Mouse (Mus musculus): ENCODE data around the gene 4930402H24Rik. TPM values are rescaled to one million over a fixed set of nuclear protein-coding genes. Genes with fewer than 3 reads are reported as not detected.

4930402H24Rik gene
- polyA plus RNA-seq, 1 experiment from 2014 or later, result 15.6 TPM

DNA sequence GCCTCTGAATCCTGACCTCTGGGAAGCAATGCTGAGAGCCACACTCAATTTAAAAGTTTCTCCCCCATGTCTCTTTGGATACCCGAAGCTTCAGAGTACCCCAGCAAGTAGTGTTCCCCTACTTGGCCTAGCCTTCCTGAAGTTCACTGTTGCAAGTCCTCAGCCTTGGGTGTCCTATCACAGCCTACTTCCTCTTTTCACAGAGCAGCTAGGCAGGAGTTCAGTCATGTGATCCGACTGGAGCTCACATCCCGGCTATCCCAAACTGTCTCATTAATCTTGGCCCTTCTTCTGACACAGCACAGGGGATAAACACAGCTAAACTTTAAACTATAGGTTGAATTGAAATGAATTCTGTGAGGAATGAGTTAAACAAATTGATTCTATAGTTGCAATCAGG is 121.3 kb downstream of the 4930402H24Rik start:
- Histone ChIP-seq H3K27me3 (replicated peaks; ENCODE audit: insufficient read depth, low read length) (no peaks in the 10 kb centered on the region), H3K9me3 (ENCODE audit: low read length) (no peaks in the 10 kb centered on the region), H3K4me3 (ENCODE audit: low read depth, low read length) (no peak overlapping the region), H3K36me3 (ENCODE audit: insufficient read depth, low read length) (peaks cover 18% of the 10 kb centered on the region; the same call in 1 of the 2 replicates), H3K9ac (replicated peaks; ENCODE audit: low read depth) (no peak overlapping the region), H3K4me2 (replicated peaks; ENCODE audit: low read depth, low read length) (no peak overlapping the region), H3K4me1 (ENCODE audit: insufficient read depth, low read depth, low read length) (no peaks in the 10 kb centered on the region), H3K27ac (ENCODE audit: low read length) (no peak overlapping the region)
- 58% methylated on average over 3 of the region's 3 CpGs for WGBS
- TF ChIP-seq EP300 (IDR thresholded peaks at IDR 0.05) (no peak), CTCF (IDR thresholded peaks at IDR 0.05) (no peak)
- DNase-seq (ENCODE audit: low spot score), result peak; percentile 14
- no peak for ATAC-seq

DNA sequence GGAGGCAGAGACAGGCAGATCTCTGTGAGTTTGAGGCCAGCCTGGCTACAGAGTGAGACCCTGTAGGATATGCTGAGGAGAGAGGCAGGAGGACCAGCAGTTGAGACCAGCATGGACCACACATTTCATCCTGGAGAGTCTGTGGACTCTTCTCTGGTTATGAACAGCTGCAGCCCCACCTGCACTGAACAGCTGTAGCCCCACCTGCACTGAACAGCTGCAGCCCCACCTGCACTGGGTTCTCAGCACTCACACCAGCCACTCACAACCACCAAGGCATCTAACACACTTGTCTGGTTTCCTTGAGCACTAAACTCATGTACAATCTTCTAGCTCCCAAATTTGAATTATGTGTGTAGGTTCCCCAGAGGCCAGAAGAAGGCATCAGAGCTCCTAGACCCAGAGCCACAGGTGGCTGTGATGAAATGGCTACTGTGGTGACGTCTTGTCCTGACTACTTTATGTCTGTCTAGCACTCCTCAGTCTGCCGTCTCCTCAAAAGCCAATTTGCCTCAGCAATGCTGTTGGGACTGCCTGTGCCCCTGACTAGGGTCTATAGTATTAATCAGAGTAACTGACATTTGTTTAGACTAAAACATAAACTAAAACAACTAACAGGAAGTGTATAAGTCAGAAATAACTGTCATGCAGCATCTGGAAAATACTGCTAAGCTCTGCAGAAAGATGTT is 125.4 kb downstream of the 4930402H24Rik start:
- no peak for ATAC-seq
- no peak overlapping the region for H3K9ac ChIP-seq (replicated peaks; ENCODE audit: low read depth)
- no peak overlapping the region for H3K4me3 ChIP-seq (ENCODE audit: low read depth, low read length)
- 36% methylated on average over 2 of the region's 2 CpGs for WGBS
- no peak for DNase-seq (ENCODE audit: low spot score)
- H3K27ac ChIP-seq (ENCODE audit: low read length), result no peak overlapping the region
- no peaks in the 10 kb centered on the region for H3K9me3 ChIP-seq (ENCODE audit: low read length)
- TF ChIP-seq EP300 (IDR thresholded peaks at IDR 0.05) (no peak), CTCF (IDR thresholded peaks at IDR 0.05) (no peak)
- H3K4me1 ChIP-seq (ENCODE audit: insufficient read depth, low read depth, low read length), result no peaks in the 10 kb centered on the region
- H3K27me3 ChIP-seq (replicated peaks; ENCODE audit: insufficient read depth, low read length), result no peaks in the 10 kb centered on the region
- no peak overlapping the region for H3K4me2 ChIP-seq (replicated peaks; ENCODE audit: low read depth, low read length)
- H3K36me3 ChIP-seq (ENCODE audit: insufficient read depth, low read length), result peaks cover 29% of the 10 kb centered on the region; the same call in 1 of the 2 replicates

- Histone ChIP-seq H3K4me2 (replicated peaks; ENCODE audit: low read depth, low read length) (no peak overlapping the region), H3K27me3 (replicated peaks; ENCODE audit: insufficient read depth, low read length) (no peaks in the 10 kb centered on the region), H3K27ac (ENCODE audit: low read length) (no peak overlapping the region), H3K4me1 (ENCODE audit: insufficient read depth, low read depth, low read length) (no peaks in the 10 kb centered on the region), H3K4me3 (ENCODE audit: low read depth, low read length) (no peak overlapping the region), H3K9ac (replicated peaks; ENCODE audit: low read depth) (no peak overlapping the region), H3K36me3 (ENCODE audit: insufficient read depth, low read length) (peaks cover 37% of the 10 kb centered on the region; the same call in 1 of the 2 replicates), H3K9me3 (ENCODE audit: low read length) (no peaks in the 10 kb centered on the region)
- 54% methylated on average over 1 of the region's 1 CpGs for WGBS
- no peak for TF ChIP-seq EP300 (IDR thresholded peaks at IDR 0.05)
- TF ChIP-seq CTCF (IDR thresholded peaks at IDR 0.05), result no peak
- no peak for ATAC-seq
- DNase-seq (ENCODE audit: low spot score), result no peak
Observed at GRCm38 (mm10) chr2:130779935-130780334, 126.3 kb downstream of the 4930402H24Rik start.

- H3K9me3 ChIP-seq (ENCODE audit: low read length), result no peaks in the 10 kb centered on the region
- no peak overlapping the region for H3K4me3 ChIP-seq (ENCODE audit: low read depth, low read length)
- DNase-seq (ENCODE audit: low spot score) (no peak), ATAC-seq (no peak)
- peaks cover 36% of the 10 kb centered on the region; the same call in 1 of the 2 replicates for H3K36me3 ChIP-seq (ENCODE audit: insufficient read depth, low read length)
- H3K9ac ChIP-seq (replicated peaks; ENCODE audit: low read depth), result no peak overlapping the region
- H3K27me3 ChIP-seq (replicated peaks; ENCODE audit: insufficient read depth, low read length), result no peaks in the 10 kb centered on the region
- no peak overlapping the region for H3K4me2 ChIP-seq (replicated peaks; ENCODE audit: low read depth, low read length)
- 58% methylated on average over 7 of the region's 7 CpGs for WGBS
- H3K27ac ChIP-seq (ENCODE audit: low read length), result no peak overlapping the region
- no peaks in the 10 kb centered on the region for H3K4me1 ChIP-seq (ENCODE audit: insufficient read depth, low read depth, low read length)
- no peak for TF ChIP-seq CTCF (IDR thresholded peaks at IDR 0.05)
- no peak for TF ChIP-seq EP300 (IDR thresholded peaks at IDR 0.05)
Observed at GRCm38 (mm10) chr2:130776610-130777009, 129.6 kb downstream of the 4930402H24Rik start.

- no peaks in the 10 kb centered on the region for H3K27me3 ChIP-seq (replicated peaks; ENCODE audit: insufficient read depth, low read length)
- H3K27ac ChIP-seq (ENCODE audit: low read length), result no peak overlapping the region
- WGBS, result 59% methylated on average over 2 of the region's 2 CpGs
- no peak overlapping the region for H3K4me2 ChIP-seq (replicated peaks; ENCODE audit: low read depth, low read length)
- TF ChIP-seq CTCF (IDR thresholded peaks at IDR 0.05) (peak; percentile 24), EP300 (IDR thresholded peaks at IDR 0.05) (no peak)
- no peak overlapping the region for H3K4me3 ChIP-seq (ENCODE audit: low read depth, low read length)
- ATAC-seq, result no peak
- H3K9ac ChIP-seq (replicated peaks; ENCODE audit: low read depth), result no peak overlapping the region
- no peaks in the 10 kb centered on the region for H3K9me3 ChIP-seq (ENCODE audit: low read length)
- no peak for DNase-seq (ENCODE audit: low spot score)
- peaks cover 38% of the 10 kb centered on the region for H3K36me3 ChIP-seq (ENCODE audit: insufficient read depth, low read length)
- H3K4me1 ChIP-seq (ENCODE audit: insufficient read depth, low read depth, low read length), result no peaks in the 10 kb centered on the region
Observed at GRCm38 (mm10) chr2:130767483-130767882, 138.7 kb downstream of the 4930402H24Rik start.

- no peak for ATAC-seq
- Histone ChIP-seq H3K27me3 (replicated peaks; ENCODE audit: insufficient read depth, low read length) (no peaks in the 10 kb centered on the region), H3K4me3 (ENCODE audit: low read depth, low read length) (no peak overlapping the region), H3K27ac (ENCODE audit: low read length) (no peak overlapping the region), H3K4me2 (replicated peaks; ENCODE audit: low read depth, low read length) (no peak overlapping the region), H3K4me1 (ENCODE audit: insufficient read depth, low read depth, low read length) (no peaks in the 10 kb centered on the region), H3K9me3 (ENCODE audit: low read length) (no peaks in the 10 kb centered on the region), H3K9ac (replicated peaks; ENCODE audit: low read depth) (no peak overlapping the region), H3K36me3 (ENCODE audit: insufficient read depth, low read length) (peaks cover 38% of the 10 kb centered on the region)
- no peak for TF ChIP-seq EP300 (IDR thresholded peaks at IDR 0.05)
- no peak for TF ChIP-seq CTCF (IDR thresholded peaks at IDR 0.05)
- 91% methylated on average over 3 of the region's 3 CpGs for WGBS
- no peak for DNase-seq (ENCODE audit: low spot score)
Observed at GRCm38 (mm10) chr2:130765396-130765795, 140.8 kb downstream of the 4930402H24Rik start.

All from lung, postnatal 0 days (tissue).